Mouse (Mus musculus): Measurements from ENCODE around the gene Vamp2.

The Vamp2 gene

GRCm38 (mm10) chr11:69088103-69088855, at the start of gene Vamp2:
Vamp2 (plus strand) TSS chr11:69088490.
- ChIA-PET CTCF (interaction anchor here in 1 of 4 experiments (1.3 kb wide), 1 partner anchor 12 kb away, joined by 3 read pairs; no protein-coding TSS in a partner anchor), POLR2A (interaction anchor here (0.6 to 19.7 kb wide), 21 partner anchors 9 to 329 kb away, joined by 3 to 547 read pairs (median 7); partner anchors contain the start of genes Tmem107 (in 3 of the 4), 9130213A22Rik (in 2 of the 4), Borcs6 (in 2 of the 4) and Hes7 (in 1 of the 4))

GRCm38 (mm10) chr11:69045531-69046394, 42.5 kb upstream of the Vamp2 start, which contains the start of gene Aurkb:
Aurkb (plus strand) TSS chr11:69045647.
- CTCF ChIA-PET, result interaction anchor here in 3 of 4 experiments (0.6 to 1.5 kb wide), 3 partner anchors 10 to 83 kb away, joined by 3 to 11 read pairs (median 3); partner anchors contain the start of gene Borcs6 (in 1 of the 3)
- POLR2A ChIA-PET, result interaction anchor here in 3 of 4 experiments (0.5 to 3.3 kb wide), 15 partner anchors 9 to 1616 kb away, joined by 3 to 35 read pairs (median 5); partner anchors contain the start of genes Borcs6 (in 3 of the 3) and Per1 (in 1 of the 3)

- ChIA-PET POLR2A (interaction anchor here in 3 of 4 experiments (0.5 to 3.3 kb wide), 15 partner anchors 8 to 1616 kb away, joined by 3 to 35 read pairs (median 5); partner anchors contain the start of genes Borcs6 (in 3 of the 3) and Per1 (in 1 of the 3)), CTCF (interaction anchor here in 3 of 4 experiments (0.6 to 1.5 kb wide), 3 partner anchors 10 to 82 kb away, joined by 3 to 11 read pairs (median 3); partner anchors contain the start of gene Borcs6 (in 1 of the 3))
Measured at GRCm38 (mm10) chr11:69046395-69046774, 41.9 kb upstream of the Vamp2 start.

GRCm38 (mm10) chr11:69047592-69047991, 40.7 kb upstream of the Vamp2 start:
- ChIA-PET CTCF (interaction anchor here in 1 of 4 experiments (0.8 kb wide), 1 partner anchor 12 kb away, joined by 3 read pairs; the partner anchor contains the start of gene Borcs6), POLR2A (interaction anchor here in 3 of 4 experiments (0.5 to 3.3 kb wide), 13 partner anchors 8 to 86 kb away, joined by 3 to 35 read pairs (median 4); partner anchors contain the start of gene Borcs6 (in 3 of the 3))

- ChIA-PET POLR2A (interaction anchor here (0.6 to 3.3 kb wide), 11 partner anchors 7 to 85 kb away, joined by 3 to 35 read pairs (median 4); partner anchors contain the start of gene Borcs6 (in 4 of the 4)), CTCF (interaction anchor here in 1 of 4 experiments (0.8 kb wide), 1 partner anchor 11 kb away, joined by 3 read pairs; the partner anchor contains the start of gene Borcs6)
Measured at GRCm38 (mm10) chr11:69048151-69048550, 40.1 kb upstream of the Vamp2 start.

- POLR2A ChIA-PET, result interaction anchor here (0.6 to 2.4 kb wide), 11 partner anchors 9 to 605 kb away, joined by 3 to 11 read pairs (median 5); partner anchors contain the start of gene Borcs6 (in 4 of the 4)
- CTCF ChIA-PET, result interaction anchor here in 2 of 4 experiments (0.6 to 0.8 kb wide), 2 partner anchors 9 to 56 kb away, joined by 4 read pairs; partner anchors contain the start of gene Borcs6 (in 1 of the 2)
Measured at GRCm38 (mm10) chr11:69050748-69051147, 37.5 kb upstream of the Vamp2 start.

- ChIA-PET POLR2A (interaction anchor here (0.6 to 3.1 kb wide), 12 partner anchors 9 to 183 kb away, joined by 3 to 17 read pairs (median 3); partner anchors contain the start of gene Per1 (in 1 of the 4)), CTCF (interaction anchor here in 1 of 4 experiments (0.6 kb wide), 2 partner anchors 15 to 903 kb away, joined by 3 to 6 read pairs; no protein-coding TSS in a partner anchor)
Measured at GRCm38 (mm10) chr11:69051771-69052170, 36.5 kb upstream of the Vamp2 start.

GRCm38 (mm10) chr11:69052824-69053421, 35.4 kb upstream of the Vamp2 start:
- ChIA-PET POLR2A (interaction anchor here (0.5 to 3.1 kb wide), 16 partner anchors 8 to 160 kb away, joined by 3 to 17 read pairs (median 4); partner anchors contain the start of gene Per1 (in 1 of the 4)), CTCF (interaction anchor here in 2 of 4 experiments (0.5 to 0.6 kb wide), 3 partner anchors 12 to 488 kb away, joined by 4 to 6 read pairs (median 4); no protein-coding TSS in a partner anchor)

- POLR2A ChIA-PET, result interaction anchor here in 2 of 4 experiments (1.1 to 3.1 kb wide), 7 partner anchors 8 to 26 kb away, joined by 3 to 17 read pairs (median 4); partner anchors contain the start of gene Aurkb (in 1 of the 2)
- CTCF ChIA-PET, result no interaction called here
Measured at GRCm38 (mm10) chr11:69053848-69054247, 34.4 kb upstream of the Vamp2 start.

GRCm38 (mm10) chr11:69058265-69058664, 30.0 kb upstream of the Vamp2 start:
- ChIA-PET CTCF (no interaction called here), POLR2A (interaction anchor here (0.9 to 12.8 kb wide), 19 partner anchors 9 to 275 kb away, joined by 3 to 344 read pairs (median 10); partner anchors contain the start of genes Tmem107 (in 3 of the 4), 9130213A22Rik (in 1 of the 4), Aurkb (in 1 of the 4) and Per1 (in 1 of the 4))

- ChIA-PET POLR2A (interaction anchor here (0.6 to 12.8 kb wide), 70 partner anchors 8 to 779 kb away, joined by 3 to 344 read pairs (median 5); partner anchors contain the start of genes Tmem107 (in 3 of the 4), 9130213A22Rik (in 2 of the 4), Aurkb (in 2 of the 4) and Hes7 (in 2 of the 4)), CTCF (interaction anchor here in 3 of 4 experiments (0.5 to 1.5 kb wide), 14 partner anchors 8 to 228 kb away, joined by 3 to 7 read pairs (median 3); partner anchors contain the start of genes 9130213A22Rik (in 1 of the 3) and Aurkb (in 1 of the 3))
Measured at GRCm38 (mm10) chr11:69058729-69059356, 29.4 kb upstream of the Vamp2 start.

GRCm38 (mm10) chr11:69059357-69059974, 28.8 kb upstream of the Vamp2 start, which contains the start of gene Borcs6:
Borcs6 (plus strand) TSS chr11:69059717.
- CTCF ChIA-PET, result interaction anchor here (0.5 to 1.5 kb wide), 15 partner anchors 9 to 228 kb away, joined by 3 to 7 read pairs (median 3); partner anchors contain the start of genes 9130213A22Rik (in 1 of the 4) and Aurkb (in 1 of the 4)
- POLR2A ChIA-PET, result interaction anchor here (0.6 to 12.8 kb wide), 73 partner anchors 8 to 778 kb away, joined by 3 to 344 read pairs (median 5); partner anchors contain the start of genes Tmem107 (in 3 of the 4), 9130213A22Rik (in 2 of the 4), Aurkb (in 2 of the 4) and Hes7 (in 2 of the 4)

- POLR2A ChIA-PET, result interaction anchor here (0.6 to 12.8 kb wide), 64 partner anchors 8 to 369 kb away, joined by 3 to 344 read pairs (median 5); partner anchors contain the start of genes Tmem107 (in 3 of the 4), 9130213A22Rik (in 2 of the 4), Aurkb (in 2 of the 4) and Hes7 (in 2 of the 4)
Measured at GRCm38 (mm10) chr11:69059975-69060411, 28.3 kb upstream of the Vamp2 start.

GRCm38 (mm10) chr11:69060448-69061254, 27.6 kb upstream of the Vamp2 start:
- ChIA-PET CTCF (interaction anchor here in 2 of 4 experiments (0.6 to 1.5 kb wide), 4 partner anchors 8 to 132 kb away, joined by 3 to 5 read pairs (median 4); no protein-coding TSS in a partner anchor), POLR2A (interaction anchor here (0.5 to 12.8 kb wide), 35 partner anchors 8 to 1466 kb away, joined by 3 to 344 read pairs (median 6); partner anchors contain the start of genes Tmem107 (in 3 of the 4), 9130213A22Rik (in 2 of the 4), Aurkb (in 2 of the 4) and Hes7 (in 2 of the 4))

More at GRCm38 (mm10) chr11:69059975-69060411, 28.3 kb upstream of the Vamp2 start:
- CTCF ChIA-PET, result interaction anchor here in 3 of 4 experiments (0.6 to 1.5 kb wide), 13 partner anchors 9 to 155 kb away, joined by 3 to 5 read pairs (median 3); partner anchors contain the start of gene Aurkb (in 1 of the 3)

All from embryonic stem cell, embryonic (primary cell).